Mouse (Mus musculus) liver, embryonic 14.5 days (tissue): ENCODE measurements around the gene Srgap3.

ENCODE experiments used
- CTCF ChIP-seq: IDR thresholded peaks from 2 replicates; pipeline ENCODE4 v1.5.1; 2016; ENCODE audit warnings: antibody characterized with exemption, low read depth, control low read depth
- EP300 ChIP-seq: IDR thresholded peaks from 2 replicates; pipeline ENCODE4 v1.6.1; 2016; ENCODE audit warnings: antibody characterized with exemption, low read depth

- TF ChIP-seq CTCF (no peak), EP300 (no peak)
These were observed 20.3 kb upstream of the Srgap3 start for GRCm38 (mm10) chr6:112967359-112967758.
